Mouse (Mus musculus): ENCODE measurements around the gene Fhl4.

Fhl4 gene

DNA sequence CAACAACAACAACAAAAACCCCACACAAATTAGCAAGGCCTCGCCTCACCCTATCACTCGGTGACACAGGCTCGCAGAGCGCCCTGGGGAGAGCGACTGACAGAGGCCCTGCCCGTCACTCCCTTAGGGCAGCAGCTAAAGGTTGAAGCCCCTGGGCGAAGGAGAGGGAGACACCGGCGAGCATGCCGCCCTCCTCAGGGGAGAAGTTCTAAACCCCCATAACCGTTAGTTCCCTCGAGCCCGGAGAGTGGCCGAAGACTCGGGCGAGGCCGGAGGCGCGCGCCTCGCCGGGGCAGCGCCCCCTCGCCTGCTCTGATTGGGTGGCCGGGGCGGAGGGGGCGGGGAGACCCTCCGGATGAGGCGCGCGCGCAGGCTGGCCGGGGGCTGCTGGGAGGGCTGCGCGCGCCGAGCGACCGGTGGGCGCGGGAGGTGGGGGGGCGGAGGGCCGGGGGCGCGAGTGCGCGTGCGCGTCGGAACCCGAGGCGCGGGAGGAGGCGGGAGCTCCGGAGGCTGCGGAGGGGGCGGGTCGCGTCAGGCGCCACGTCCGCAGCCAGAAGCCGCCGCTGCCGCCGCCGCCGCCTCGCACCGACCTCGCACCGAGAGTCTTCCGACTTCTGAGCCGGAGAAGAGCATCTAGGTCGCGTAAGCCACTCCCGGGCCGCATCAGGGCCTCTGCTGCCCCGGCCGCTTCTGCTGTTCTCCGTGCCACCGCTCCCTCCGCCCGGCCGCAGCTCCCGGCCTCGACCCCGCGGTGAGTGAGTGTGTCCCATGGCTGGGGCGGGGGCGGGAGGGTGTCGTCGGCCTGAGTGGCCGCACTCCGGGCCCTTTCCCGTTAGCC, at the start of gene Fhl4, which contains the start of gene Tmem263:
Fhl4 (minus strand) TSS at position 249 of the 838 bp plus-strand sequence.
Tmem263 (plus strand) TSS at position 381 of the 838 bp plus-strand sequence.
- peak; percentile 87 for DNase-seq (ENCODE audit: low read depth)

DNA sequence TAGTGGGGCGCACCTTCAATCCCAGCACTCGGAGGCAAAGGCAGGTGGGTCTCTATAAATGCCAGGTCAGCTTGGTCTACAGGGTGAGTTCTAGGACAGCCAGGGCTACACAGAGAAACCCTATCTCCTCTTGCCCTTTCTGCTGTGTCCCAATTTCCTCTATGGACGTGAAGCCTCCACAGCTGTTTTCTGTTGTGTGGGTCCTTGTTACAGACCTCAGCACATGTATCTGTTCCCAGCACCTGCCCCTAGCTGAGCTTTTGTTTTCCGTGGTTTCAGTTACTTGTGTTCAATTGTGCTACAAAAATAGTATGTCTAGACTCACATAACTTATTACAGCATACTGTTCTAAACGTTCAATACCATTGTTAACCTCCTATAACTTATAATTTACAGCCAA, 46.9 kb upstream of the Fhl4 start:
- DNase-seq (ENCODE audit: low read depth), result no peak

- no peak for DNase-seq (ENCODE audit: low read depth)
Observed at GRCm38 (mm10) chr10:85146282-85146681, 44.0 kb upstream of the Fhl4 start.

GRCm38 (mm10) chr10:85141465-85141864, 39.2 kb upstream of the Fhl4 start:
- no peak for DNase-seq (ENCODE audit: low read depth)

- DNase-seq (ENCODE audit: low read depth), result no peak
Observed at GRCm38 (mm10) chr10:85136573-85136972, 34.3 kb upstream of the Fhl4 start.

DNA sequence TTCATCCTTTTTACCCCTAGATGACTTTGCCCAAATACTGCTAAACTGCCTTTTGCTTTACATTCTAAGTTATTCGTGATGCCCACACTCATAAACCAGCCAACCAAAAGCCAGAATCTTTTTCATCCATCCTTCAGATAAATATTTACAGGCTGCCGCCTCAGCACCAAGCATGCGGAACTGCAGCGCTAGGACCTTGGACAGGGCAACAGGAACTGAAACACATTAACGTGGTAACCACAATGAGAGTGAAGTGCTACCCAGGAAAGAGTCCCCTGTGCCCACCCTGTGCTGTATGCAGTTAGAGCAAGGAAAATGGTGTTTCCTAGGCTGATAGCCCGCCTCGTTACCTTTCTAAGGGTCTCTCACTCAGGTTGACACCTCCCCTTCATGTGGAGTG, 26.2 kb upstream of the Fhl4 start:
- peak; percentile 51 for DNase-seq (ENCODE audit: low read depth)

GRCm38 (mm10) chr10:85127395-85128287, 25.3 kb upstream of the Fhl4 start, which contains the start of gene Mterf2:
Gene Mterf2 (minus strand): TSS chr10:85128027.
- DNase-seq (ENCODE audit: low read depth), result peak; percentile 99

DNA sequence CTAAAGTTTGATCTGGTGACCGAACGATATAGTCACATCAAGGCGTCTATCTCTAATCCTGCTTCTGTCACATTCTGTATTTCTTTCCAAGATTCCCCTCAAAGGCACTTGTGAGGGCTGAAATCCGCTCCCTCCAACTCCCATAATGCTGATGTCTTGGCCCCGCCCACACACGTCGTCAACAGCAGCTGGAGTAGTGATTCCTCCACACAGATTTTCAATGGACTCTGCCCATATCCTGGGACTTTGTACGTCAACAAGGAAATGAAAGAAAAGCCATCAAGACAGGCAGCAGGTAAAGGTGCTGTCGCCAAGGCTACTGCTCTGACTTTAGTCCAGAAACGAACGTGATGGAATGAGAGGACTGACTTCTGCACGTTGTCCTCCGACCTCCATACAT, 22.9 kb upstream of the Fhl4 start:
- no peak for DNase-seq (ENCODE audit: low read depth)

DNA sequence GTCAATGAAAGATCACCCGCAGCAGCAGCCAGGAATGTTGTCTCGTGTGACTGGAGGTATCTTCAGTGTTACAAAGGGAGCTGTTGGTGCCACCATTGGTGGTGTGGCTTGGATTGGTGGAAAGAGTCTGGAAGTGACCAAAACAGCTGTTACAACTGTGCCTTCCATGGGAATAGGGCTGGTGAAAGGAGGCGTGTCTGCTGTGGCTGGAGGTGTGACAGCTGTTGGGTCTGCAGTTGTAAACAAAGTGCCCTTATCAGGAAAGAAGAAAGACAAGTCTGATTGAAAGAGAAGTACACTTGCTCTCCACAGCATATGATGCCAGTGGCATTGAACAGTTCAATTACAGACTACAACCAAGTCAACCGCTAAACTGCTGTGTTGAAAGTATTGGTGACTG, 12.1 kb upstream of the Fhl4 start:
- DNase-seq (ENCODE audit: low read depth), result no peak

GRCm38 (mm10) chr10:85103085-85103885, 990 bp upstream of the Fhl4 start:
- DNase-seq (ENCODE audit: low read depth), result peak; percentile 67

GRCm38 (mm10) chr10:85101841-85102240, 454 bp downstream of the Fhl4 start:
- no peak for DNase-seq (ENCODE audit: low read depth)

GRCm38 (mm10) chr10:85071605-85072152, 30.6 kb downstream of the Fhl4 start:
- no peak for DNase-seq (ENCODE audit: low read depth)

DNA sequence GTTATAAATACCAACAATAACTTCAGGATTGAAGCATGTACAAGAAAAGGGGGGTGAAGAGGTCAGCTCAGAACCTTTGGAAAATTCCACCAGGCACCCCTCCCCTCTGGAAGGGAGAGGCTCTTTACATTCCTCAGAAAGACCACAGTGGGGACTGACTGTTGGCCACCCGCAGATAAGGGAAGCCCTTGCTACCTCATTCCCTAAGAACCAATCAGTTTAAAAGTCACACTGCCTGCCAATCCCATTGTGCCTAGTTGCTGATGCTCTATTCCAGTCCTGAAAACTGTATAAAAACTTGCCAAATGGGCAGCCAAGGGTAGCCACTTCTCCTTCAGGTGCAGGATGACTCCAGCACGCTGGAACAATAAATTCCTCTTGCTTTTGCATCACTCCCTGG, 47.4 kb downstream of the Fhl4 start:
- no peak for DNase-seq (ENCODE audit: low read depth)

GRCm38 (mm10) chr10:85052451-85052850, 49.8 kb downstream of the Fhl4 start:
- no peak for DNase-seq (ENCODE audit: low read depth)

GRCm38 (mm10) chr10:85050668-85051208, 51.6 kb downstream of the Fhl4 start:
- DNase-seq (ENCODE audit: low read depth), result peak; percentile 53

- DNase-seq (ENCODE audit: low read depth), result no peak
Observed at GRCm38 (mm10) chr10:85048008-85048407, 54.3 kb downstream of the Fhl4 start.

DNA sequence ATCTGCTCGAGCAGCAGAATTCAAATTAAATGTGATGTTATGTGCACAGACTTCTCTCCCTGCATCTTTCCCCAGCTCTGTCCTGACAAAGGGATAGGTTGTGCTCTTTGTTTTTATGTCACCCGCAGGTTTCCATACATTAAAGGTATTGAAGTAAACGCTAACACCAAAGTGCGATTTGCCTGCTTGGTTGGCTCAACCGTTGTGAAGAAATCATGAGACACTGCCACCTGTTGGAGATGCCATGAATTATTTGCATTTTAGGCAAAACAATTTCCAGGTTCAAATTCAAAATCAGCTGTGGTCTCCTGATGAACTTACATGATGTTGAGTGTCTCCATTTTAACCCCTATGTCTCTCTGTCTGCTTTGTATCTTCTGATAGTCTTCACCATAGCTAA, 55.7 kb downstream of the Fhl4 start:
- peak; percentile 70 for DNase-seq (ENCODE audit: low read depth)
